Mouse (Mus musculus) G1E-ER4 (cell line): ENCODE data around the gene Heatr5a. TPM values are rescaled to one million over a fixed set of nuclear protein-coding genes. Genes with fewer than 3 reads are reported as not detected.

Experiments
- GATA1 ChIP-seq: IDR thresholded peaks from one replicate; pipeline ENCODE4 v1.8.0; 2012; ENCODE audit warnings: low read length, inconsistent platforms
- polyA plus RNA-seq: library from polyadenylated mRNA; stranded (reverse); fragments of >175 nt; gene quantifications from 2 replicates; pipeline ENCODE4 v1.2.3, GENCODE M21; 2012

Heatr5a gene
- polyA plus RNA-seq, 1 experiment, result 2.2 TPM

DNA sequence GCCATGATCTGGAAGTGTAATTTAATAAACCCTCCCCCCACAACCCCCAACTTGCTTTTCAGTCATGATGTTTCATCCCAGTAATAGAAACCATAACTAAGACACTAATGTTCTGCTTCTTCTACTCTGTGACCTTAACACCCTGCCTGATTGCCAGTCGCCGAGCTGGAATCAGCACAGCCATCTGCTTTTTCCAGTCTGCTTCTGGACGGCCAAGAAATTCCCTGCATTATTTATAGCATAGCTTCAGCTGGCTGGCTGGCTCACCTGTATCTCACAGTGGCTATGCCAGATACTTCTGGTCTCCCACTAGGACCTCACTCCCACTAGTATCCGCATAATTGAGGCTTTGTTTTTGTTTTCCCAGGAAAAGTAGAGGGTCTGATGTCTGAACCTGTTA lies 14.7 kb upstream of the Heatr5a start:
- TF ChIP-seq GATA1, result no peak

DNA sequence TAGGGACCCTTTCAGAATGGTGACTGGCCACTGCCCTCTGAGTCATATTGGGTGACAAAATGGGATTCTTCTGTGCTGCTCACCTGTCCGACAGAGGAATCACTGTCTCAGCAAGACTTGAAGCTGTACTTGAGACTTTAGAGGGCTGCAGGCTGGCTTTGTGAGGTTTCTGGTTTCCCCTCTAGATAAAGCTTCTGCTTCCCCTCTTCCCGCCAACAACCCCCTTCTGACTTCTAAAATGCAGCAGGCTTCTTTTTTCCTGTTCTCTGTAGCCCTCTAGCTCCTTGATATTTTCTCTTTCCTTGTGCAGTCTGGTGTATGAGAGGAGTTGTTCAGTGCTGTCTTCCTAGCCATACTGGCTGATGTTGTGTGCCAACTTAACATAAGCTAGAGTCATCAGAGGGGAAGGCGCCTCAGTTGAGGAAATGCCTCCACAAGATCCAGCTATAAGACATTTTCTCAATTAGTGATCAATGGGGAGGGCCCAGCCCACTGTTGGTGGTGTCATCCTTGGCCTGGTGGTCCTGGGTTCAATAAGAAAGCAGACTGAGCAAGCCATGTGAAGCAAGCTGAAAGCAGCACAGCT lies 14.1 kb upstream of the Heatr5a start:
- no peak for TF ChIP-seq GATA1

DNA sequence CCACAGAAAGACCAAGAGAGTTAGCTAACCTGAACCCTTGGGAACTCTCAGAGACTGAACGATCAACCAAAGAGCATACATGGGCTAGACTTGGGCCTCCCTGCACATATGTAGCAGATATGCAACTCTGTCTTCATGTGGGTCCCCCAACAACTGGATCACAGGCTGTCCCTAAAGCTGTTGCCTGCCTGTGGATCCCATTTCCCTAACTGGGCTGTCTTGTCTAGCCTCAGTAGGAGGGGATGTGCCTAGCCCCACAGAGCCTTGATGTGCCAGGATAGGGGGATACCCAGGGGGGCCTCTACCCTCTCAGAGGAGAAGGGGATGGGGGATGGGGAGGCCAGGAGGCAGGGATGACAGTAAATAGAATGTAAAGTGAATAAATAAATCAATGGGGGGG lies 12.5 kb upstream of the Heatr5a start:
- no peak for TF ChIP-seq GATA1

DNA sequence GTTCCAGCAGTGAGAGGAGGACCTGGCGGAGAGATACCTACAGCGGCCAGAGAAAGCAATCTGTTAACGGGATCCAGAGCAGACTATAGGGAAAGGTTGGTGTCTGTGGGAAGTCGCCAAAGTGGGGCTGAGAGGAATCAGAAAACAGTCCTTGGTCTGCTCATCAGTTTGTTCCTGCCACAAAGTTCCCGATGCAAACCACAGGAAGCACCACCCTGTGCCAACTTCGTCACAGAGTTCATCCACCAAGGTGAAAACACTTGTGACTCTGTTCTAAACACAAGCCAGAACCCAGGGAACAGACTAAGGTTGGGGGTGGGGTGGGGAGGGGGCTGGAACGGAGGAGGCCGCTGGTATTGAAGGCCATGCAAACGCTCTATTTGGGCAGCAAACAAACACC lies 5.4 kb upstream of the Heatr5a start:
- no peak for TF ChIP-seq GATA1

DNA sequence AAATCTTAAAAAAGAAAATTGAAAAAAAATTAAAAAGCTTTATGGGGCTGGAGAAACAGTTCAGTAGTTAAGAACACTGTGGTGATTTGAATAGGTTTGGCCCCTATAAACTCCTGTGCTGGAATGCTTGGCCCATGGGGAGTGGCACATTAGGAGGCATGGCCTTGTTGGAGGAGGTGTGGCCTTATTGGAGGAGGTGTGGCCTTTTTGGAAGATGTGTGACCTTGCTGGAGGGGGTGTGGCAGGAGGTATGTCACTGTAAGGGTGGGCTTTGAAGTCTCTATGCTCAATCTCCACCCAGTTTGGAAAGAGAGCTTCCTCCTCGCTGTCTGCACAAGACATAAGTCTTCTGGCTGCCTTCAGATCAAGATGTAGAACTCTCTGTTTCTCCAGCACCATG lies 3.3 kb upstream of the Heatr5a start:
- no peak for TF ChIP-seq GATA1

DNA sequence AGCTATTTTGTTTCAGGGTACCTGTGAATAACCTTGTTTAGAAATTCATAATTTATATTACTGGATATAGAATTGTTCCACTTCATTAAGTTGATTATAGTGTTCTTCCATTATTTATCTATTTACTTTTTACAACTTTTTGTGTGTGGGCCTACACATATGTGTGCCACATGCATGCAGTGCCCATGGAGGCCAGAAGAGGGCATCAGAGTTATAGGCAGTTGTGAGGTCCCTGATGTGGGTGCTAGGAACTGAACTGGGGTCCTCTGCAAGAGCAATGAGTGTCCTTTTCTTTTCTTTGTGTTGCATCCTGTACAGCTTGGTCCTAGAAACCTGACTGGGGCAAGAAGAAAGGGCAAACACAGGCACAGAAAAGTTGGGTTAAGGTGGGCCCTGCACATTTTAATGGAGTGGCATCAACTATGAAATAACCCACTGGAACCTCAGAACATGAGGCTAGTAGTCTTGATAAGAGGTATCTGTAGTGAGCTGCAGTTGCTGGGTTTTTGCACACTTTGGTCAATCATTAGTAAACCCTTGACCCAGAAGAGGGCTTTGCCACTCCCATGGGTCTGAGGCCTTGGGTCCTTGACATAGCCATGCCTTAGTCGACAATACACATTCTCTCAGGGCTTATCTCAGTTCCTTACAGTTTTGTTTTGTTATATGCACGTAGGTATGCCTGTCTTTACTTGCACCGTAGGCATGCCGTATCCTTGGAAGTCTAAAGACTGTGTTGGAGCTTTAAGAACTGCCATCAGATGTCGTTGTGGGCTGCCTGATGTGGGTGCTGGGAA lies 1.3 kb upstream of the Heatr5a start:
- no peak for TF ChIP-seq GATA1

DNA sequence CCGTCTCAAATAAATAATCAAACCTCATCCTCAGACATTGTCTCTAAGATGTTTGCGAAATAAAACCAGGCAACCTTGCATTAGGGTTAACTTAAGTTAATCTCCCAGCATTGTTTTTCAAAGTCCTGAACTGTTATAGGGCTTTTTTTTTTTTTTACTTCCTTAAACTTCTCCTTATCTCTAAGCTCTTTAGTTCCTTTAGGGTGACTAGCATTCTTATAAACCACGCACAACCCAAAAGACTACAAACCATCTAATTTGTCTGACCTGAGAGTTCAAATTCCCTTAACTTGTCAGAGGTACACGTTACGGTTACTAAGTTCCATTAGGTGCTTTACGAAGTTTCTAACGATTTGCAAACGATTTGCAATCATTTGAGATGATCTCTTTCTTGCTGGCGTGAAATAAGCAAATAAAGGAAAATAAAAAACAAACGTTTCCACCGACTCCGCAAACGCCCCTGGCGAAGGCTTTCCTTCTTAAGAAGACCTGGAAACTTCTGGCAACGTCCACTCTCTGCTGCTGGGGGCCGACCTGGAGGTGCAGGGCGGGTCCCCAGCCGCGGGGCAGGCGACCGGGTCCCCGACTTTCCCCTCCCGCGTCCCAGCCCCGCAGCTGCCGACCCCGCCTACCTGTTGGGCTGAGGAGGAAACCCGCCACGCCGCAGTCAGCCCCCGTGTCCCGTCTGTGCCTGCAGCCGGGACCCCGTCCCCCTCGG lies 610 bp downstream of the Heatr5a start:
- no peak for TF ChIP-seq GATA1

DNA sequence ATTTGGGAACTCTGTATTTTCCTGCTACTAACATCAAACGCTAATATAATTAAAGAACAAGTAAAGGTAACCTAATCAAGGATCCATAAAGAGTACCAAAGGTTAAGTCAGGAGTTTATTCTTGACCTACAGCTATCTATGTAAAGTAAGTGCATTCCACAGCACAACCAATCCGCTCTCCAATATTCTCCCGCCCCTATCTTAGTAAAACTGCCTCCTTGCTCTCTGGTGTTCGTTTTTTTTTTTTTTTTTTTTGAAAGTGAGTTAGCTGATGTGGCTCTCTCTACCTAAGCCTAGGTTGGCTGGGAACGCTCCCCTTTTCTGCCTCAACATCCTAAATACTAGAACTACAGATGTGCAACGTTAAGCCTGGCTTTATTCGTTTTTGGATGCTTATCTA lies 1.2 kb downstream of the Heatr5a start:
- TF ChIP-seq GATA1, result no peak

DNA sequence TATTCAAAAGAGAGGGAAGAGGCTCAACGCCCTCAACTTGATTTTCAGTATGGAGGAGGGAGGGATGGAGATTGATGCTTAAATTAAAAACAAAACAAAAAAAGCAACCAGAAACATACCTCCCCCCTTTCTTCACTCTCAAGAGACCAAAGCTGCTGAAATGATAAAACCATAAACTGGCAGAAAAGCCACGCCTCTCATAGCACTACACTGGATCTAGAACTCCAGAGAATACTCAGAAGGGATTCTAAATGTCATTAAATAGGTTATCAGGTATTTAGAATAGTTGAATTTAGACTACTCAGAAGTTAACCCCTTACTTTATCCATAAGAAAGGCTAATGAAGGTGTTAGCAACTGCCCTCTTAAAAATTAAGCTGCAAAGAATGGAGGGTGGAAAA lies 2.0 kb downstream of the Heatr5a start:
- TF ChIP-seq GATA1, result no peak

DNA sequence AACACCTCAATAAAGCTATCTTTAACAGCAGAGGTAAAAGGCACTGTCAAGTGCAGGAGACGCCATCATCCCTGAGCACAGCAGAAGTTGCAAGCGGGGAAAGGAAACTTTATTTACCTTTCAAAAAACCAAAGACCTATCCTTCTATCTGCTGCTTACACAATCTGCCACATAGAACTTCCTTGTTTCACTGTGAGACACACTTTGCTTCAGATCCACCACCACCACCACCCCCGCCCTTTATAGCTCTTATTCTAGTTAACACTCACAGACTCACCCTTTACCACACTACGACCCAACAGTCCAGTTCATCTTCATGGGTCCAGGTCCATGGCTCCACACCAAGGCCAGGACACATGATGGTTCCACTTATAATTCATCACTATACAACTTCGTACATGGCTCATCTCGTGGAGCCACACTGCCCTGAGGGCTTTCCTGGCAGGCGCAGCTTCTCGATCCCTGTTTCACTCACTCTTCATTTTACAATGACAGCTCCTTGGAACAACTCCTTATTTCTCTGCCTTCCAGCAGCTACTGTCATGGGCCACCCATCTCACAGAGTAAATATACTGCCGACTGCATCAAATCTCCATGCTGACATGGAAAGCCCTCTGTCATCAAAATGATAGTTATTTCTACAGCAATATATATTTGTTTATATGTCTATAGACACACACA lies 3.1 kb downstream of the Heatr5a start:
- no peak for TF ChIP-seq GATA1

DNA sequence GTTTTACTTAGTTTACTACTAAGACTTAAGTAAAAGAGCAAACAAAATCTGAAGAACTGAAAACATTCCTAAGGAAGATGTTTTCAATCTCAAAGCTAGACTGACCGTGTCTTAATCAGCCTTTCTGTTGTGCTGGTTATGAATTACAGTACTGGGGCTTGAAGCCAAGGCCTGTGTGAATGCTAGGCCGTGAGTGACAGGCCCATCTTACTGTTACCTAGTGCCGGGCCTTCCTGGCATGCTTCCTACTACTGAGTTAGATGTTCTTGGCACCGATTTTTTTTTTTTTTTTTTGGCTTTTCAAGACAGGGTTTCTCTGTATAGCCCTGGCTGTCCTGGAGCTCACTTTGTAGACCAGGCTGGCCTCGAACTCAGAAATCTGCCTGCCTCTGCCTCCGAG lies 13.5 kb downstream of the Heatr5a start:
- no peak for TF ChIP-seq GATA1

DNA sequence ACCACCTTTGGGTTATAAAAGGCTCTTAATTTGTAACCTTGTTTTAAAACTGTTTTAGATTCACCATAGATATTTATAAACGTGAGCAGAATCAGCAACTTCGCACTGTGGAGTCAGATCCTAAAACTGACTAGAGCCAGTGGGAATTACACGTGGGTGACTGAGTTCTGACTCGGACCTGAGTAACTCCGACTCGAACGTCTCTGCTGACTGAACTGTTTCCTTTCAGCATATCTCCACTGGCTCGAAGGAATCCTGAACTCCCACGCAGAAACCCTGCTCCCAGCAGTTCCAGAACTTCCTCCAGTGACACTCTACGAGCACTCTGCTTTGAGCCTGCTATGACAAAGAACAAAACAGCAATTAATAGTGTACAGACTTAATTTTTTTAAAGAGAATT lies 18.8 kb downstream of the Heatr5a start:
- no peak for TF ChIP-seq GATA1

DNA sequence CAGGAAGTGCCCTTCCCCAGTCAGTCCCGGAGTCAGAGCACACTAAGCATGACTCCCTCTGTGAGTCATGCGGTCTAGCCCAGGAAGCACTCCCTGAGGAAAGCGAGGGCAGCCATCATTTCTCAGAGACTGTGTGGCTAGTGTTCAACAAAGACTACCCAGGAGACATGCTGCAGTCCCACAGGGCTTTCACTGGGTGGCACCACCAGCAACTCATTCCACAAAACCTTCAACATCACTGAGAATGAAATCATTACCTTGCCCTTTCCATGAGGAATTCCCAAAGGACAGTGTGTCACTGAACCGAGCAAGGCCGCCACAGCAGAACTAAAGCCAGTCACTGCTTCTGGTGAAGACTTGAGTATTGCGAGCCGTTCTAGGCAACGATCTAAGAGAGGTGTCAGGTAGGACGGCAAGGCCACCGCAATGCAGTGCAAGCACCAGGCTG lies 23.6 kb downstream of the Heatr5a start:
- TF ChIP-seq GATA1, result no peak

DNA sequence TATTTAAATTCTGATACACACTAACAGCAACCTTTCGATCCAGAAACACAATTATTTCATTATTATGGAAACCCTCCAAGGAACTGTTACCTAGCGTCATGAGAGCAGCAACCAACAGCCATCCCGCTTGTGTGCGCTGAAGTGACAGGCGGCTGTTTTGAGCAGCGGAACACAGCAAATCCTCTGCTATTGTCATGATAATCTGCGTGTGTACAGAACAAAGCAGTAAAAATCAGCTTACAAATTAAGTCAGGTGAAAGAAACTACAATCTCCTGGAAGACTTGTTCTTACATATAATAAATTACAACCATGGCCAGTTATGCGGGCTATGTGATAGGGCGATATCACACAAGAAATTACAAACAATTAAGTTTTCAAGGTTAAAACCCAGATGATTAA lies 25.8 kb downstream of the Heatr5a start:
- no peak for TF ChIP-seq GATA1

DNA sequence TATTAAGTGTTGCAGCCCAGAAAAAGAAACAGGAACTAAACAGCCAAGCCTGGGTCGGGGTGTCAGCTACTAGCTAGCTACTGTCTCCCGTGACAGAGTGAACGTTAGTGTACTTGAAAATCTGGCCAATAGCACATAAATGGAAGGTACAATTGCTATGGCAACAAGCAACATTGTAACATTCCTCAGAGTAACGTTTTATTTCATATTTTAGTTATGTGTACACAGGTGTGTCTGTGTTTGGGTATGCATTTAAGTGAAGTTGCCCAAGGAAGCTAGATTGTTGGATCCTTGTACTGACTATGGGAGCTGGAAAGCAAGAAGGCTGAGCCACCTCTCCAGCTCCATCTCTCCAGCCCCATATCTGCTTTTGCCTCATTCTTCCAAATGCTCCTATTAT lies 31.3 kb downstream of the Heatr5a start:
- no peak for TF ChIP-seq GATA1

DNA sequence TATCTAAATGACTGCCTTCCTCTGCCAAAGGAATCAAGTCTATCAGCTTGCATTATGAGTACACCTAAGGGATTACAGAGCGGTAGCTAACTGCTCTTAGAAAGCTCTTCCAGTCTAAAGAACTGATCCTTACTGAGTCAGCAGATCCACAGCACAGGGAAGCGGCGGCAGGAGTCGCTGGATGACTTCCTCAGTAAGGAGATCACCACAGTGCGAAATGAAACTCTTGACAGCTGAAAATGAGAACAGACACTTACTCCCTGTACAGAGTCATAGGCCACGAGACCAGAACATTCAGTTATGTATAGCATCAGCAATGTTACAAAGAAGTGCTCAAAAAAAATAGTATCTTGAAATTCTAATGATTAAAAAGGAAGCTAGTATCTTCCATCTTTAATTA lies 33.2 kb downstream of the Heatr5a start:
- TF ChIP-seq GATA1, result no peak

DNA sequence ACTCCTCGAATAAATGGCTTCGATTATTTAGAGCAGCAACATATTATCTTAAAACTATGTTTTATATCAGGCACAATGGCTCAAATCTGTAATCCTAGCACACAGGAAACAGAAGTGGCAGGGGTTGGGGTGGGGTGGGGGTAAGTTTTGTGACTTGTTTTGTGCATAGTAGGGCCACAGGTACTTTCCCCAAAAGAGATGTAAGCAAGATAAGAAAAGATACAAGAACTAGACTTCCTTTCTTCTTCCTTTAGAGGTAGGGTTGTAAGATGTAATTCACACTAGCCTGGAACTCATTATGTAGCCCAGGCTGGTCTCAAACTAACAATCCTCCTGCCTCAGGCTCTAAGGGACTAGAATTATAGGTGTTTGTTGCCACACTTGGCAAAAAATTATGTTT lies 41.5 kb downstream of the Heatr5a start:
- no peak for TF ChIP-seq GATA1
